Mouse (Mus musculus) embryonic facial prominence, embryonic 14.5 days (tissue): ENCODE measurements around the gene Pfdn6. TPM values are rescaled to one million over a fixed set of nuclear protein-coding genes. Genes with fewer than 3 reads are reported as not detected.
A peak's percentile ranks its signal among the peaks of the same experiment; 100 is the strongest.

Source experiments
- ATAC-seq: fragments of 200-750 bp; cut with Nextera tagmentation; 2 replicates; pipeline ENCODE4 v1.8.0; 2017; ENCODE audit warnings: low read depth, moderate number of reproducible peaks, moderate TSS enrichment
- DNase-seq: peaks from one replicate; pipeline ENCODE4 v3.0.0-alpha.2; 2015; ENCODE audit warnings: low spot score
- H3K27ac ChIP-seq: fragments of 300-500 bp; sonication (generic); replicated peaks from 2 replicates; pipeline ENCODE4 v1.5.1; 2014; ENCODE audit warnings: low read depth, mild to moderate bottlenecking, low read length, moderate library complexity
- H3K27me3 ChIP-seq: fragments of 300-500 bp; sonication (generic); replicated peaks from 2 replicates; pipeline ENCODE4 v1.6.1; 2014; ENCODE audit warnings: low read length; ENCODE audit not compliant: control insufficient read depth, insufficient read depth
- H3K36me3 ChIP-seq: fragments of 300-500 bp; sonication (generic); 2 replicates; pipeline ENCODE4 v1.6.1; 2014; ENCODE audit warnings: low read length, mixed read lengths; ENCODE audit not compliant: control insufficient read depth, insufficient read depth
- H3K4me1 ChIP-seq: fragments of 300-500 bp; sonication (generic); 2 replicates; pipeline ENCODE4 v1.6.1; 2014; ENCODE audit warnings: antibody characterized with exemption, low read length; ENCODE audit not compliant: control insufficient read depth, insufficient read depth
- H3K4me2 ChIP-seq: fragments of 300-500 bp; sonication (generic); 2 replicates; pipeline ENCODE4 v1.6.1; 2014; ENCODE audit warnings: low read depth, mild to moderate bottlenecking, low read length, moderate library complexity, mixed read lengths
- H3K4me3 ChIP-seq: fragments of 300-500 bp; sonication (generic); 2 replicates; pipeline ENCODE4 v1.5.1; 2014; ENCODE audit warnings: low read depth, mild to moderate bottlenecking, low read length
- H3K9ac ChIP-seq: fragments of 300-500 bp; sonication (generic); 2 replicates; pipeline ENCODE4 v1.6.1; 2014; ENCODE audit warnings: low read depth, mild to moderate bottlenecking, low read length, moderate library complexity, mixed read lengths
- H3K9me3 ChIP-seq: fragments of 300-500 bp; sonication (generic); 2 replicates; pipeline ENCODE4 v1.6.1; 2016; ENCODE audit warnings: low read length; ENCODE audit not compliant: control insufficient read depth
- WGBS: fragments of 180-500 bp; shearing (Covaris S2); extraction: QIAGEN DNeasy Blood & Tissue Kit; methylation state at CpG from one replicate; pipeline ENCODE4 v1.1.7; 2014; 5-methylcytosine and 5-hydroxymethylcytosine counted together
- polyA plus RNA-seq: library from polyadenylated mRNA; unstranded; fragments of >200 nt; fragmentation: Nextera tagmentation; extraction: Ambion mirVana; gene quantifications from 2 replicates; pipeline ENCODE4 v1.2.1, GENCODE M21; 2014

The Pfdn6 gene
- polyA plus RNA-seq, 1 experiment from 2014 or later: 124 TPM

- H3K4me2 ChIP-seq: no peak overlapping the region
- WGBS: 87% methylated on average over 7 of the region's 10 CpGs
- DNase-seq (no peak), ATAC-seq (no peak)
- peaks cover 16% of the 10 kb centered on the region for H3K36me3 ChIP-seq
- no peak overlapping the region for H3K9ac ChIP-seq
- peaks cover 5% of the 10 kb centered on the region for H3K4me1 ChIP-seq
- no peak overlapping the region for H3K4me3 ChIP-seq
- no peaks in the 10 kb centered on the region for H3K27me3 ChIP-seq
- no peaks in the 10 kb centered on the region for H3K9me3 ChIP-seq
- H3K27ac ChIP-seq: no peak overlapping the region
These were observed 15.4 kb downstream of the Pfdn6 start for GRCm38 (mm10) chr17:33924577-33925283.

DNA sequence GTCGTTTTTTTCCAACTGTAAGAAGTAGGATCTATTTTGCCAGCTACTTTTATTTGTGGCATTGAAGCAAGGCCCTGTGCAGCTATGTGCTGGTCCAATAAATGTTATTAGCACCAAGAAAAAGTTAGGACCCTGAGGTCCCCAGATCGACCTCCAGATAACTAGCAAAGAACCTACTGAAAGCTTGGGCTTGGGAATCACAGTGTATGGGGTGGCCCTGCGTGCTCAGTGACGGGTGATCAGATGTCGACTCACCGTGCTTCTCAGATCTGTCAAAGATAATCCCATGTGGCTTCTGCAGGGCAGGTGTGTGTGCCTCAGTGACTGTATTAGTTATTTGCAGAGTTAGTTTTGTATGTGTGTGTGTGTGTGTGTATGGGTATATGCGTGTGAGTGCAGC is 18.8 kb downstream of the Pfdn6 start:
- no peak for ATAC-seq
- Histone ChIP-seq H3K4me1 (peaks cover 5% of the 10 kb centered on the region), H3K4me3 (no peak overlapping the region), H3K27ac (no peak overlapping the region), H3K9me3 (no peaks in the 10 kb centered on the region), H3K27me3 (no peaks in the 10 kb centered on the region), H3K4me2 (no peak overlapping the region), H3K36me3 (peaks cover 14% of the 10 kb centered on the region; the same call in 1 of the 2 replicates), H3K9ac (no peak overlapping the region)
- 76% methylated on average over 7 of the region's 7 CpGs for WGBS
- DNase-seq: no peak

GRCm38 (mm10) chr17:33920282-33921097 is 19.7 kb downstream of the Pfdn6 start:
- DNase-seq: peak; percentile 89
- Histone ChIP-seq H3K9me3 (no peaks in the 10 kb centered on the region), H3K4me2 (peak overlapping the region; percentile 97), H3K27me3 (no peaks in the 10 kb centered on the region), H3K4me3 (peak overlapping the region; percentile 66), H3K36me3 (peaks cover 9% of the 10 kb centered on the region; the same call in 1 of the 2 replicates), H3K9ac (peak overlapping the region; percentile 68), H3K4me1 (peaks cover 5% of the 10 kb centered on the region), H3K27ac (no peak overlapping the region; the same call in 1 of the 2 replicates)
- 1% methylated on average over 36 of the region's 36 CpGs for WGBS
- peak; percentile 17; the same call in 1 of the 2 replicates for ATAC-seq

DNA sequence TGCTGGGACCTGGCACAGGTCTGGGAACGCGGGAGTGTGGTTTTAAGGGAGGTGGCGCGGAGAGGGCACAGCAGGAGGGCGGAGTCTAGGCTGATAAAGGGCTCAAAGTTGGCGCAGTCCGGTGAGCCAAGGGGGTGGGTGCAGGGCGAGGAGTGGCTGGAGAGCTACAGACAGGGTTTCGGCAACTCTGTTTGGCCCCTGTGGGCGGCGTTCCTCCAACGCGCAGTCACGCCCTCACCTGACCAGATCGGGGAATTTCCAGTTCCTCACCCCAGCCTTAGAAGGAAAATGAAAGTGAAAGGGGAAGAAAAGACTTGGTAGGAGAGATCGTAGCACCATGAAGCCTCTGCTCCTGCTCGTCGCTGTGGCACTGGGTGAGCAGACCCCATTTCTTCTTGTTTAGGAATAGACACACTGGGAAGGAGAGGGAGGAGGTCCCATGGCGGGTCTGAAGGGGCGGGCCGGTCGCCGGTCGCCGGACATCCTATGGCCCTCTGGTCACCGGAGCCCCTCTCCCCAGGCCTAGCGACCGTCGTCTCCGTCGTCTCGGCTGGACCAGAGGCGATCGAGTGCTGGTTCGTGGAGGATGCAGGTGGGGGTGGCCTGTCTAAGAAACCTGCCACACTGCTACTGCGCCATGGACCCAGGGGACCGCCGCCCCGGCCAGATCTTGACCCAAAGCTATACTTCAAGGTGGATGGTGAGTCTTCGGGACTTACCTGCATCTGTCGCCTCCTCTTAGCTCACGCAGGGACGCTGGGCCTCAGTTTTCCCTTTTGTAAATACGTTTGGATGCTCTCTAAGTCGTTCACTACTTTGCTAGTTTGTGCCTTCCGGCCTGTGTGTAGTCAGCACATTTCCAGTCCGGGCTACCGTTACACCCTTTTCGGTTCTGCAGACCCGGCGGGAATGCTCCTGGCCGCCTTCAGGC is 20.5 kb downstream of the Pfdn6 start:
- Histone ChIP-seq H3K9ac (peak overlapping the region; percentile 68), H3K9me3 (no peaks in the 10 kb centered on the region), H3K36me3 (peaks cover 15% of the 10 kb centered on the region; the same call in 1 of the 2 replicates), H3K4me3 (peak overlapping the region; percentile 66), H3K27ac (peak overlapping the region; percentile 46), H3K4me2 (peak overlapping the region; percentile 97), H3K27me3 (no peaks in the 10 kb centered on the region), H3K4me1 (peaks cover 10% of the 10 kb centered on the region)
- ATAC-seq: no peak
- WGBS: under 1% methylated on average over 48 of the region's 52 CpGs
- peak; percentile 69 for DNase-seq

DNA sequence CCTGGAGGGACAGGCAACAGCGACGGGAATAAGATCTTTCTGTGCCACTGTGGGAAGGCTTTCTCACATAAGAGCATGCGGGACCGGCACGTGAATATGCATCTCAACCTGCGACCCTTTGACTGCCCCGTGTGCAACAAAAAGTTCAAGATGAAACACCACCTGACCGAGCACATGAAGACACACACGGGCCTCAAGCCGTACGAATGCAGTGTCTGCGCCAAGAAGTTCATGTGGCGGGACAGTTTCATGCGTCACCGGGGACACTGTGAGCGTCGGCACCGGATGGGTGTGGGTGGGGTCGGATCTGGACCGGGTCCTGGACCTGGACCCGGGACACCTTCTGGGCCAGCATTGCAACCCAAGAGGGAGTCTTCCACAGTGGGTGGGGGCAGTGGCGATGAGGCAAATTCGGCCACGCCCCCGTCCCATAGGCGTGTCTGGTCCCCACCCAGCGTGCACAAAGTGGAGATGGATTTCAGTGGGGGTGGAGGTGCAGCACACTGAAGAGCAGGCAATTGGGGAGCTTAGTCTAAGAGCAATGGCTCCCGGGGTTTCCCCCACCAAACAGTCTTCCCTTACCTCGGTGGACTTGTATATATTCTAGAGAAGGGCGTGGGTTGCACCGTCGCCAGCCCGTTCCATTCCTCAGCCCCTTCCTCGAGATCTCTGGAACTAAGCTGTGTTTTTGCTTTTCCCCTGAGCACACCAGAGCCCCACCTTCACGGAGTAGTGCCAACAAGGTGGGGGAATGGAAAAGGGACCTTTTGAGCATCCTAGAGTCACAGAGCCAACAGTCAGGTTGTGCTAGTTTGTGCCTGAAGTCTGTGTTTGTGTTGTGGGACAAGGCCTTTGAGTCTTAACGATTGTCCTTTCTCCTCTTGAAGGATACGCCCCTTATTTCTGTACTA is 21.6 kb downstream of the Pfdn6 start:
- Histone ChIP-seq H3K27me3 (no peaks in the 10 kb centered on the region), H3K27ac (0 out of 2 replicates have a peak overlapping the region, but pooled peaks have one; percentile 46), H3K9me3 (no peaks in the 10 kb centered on the region), H3K4me1 (peaks cover 10% of the 10 kb centered on the region), H3K9ac (no peak overlapping the region; the same call in 1 of the 2 replicates), H3K4me2 (peak overlapping the region; percentile 97), H3K36me3 (peaks cover 26% of the 10 kb centered on the region), H3K4me3 (peak overlapping the region; percentile 66)
- ATAC-seq: no peak
- DNase-seq: no peak
- 61% methylated on average over 32 of the region's 37 CpGs for WGBS

GRCm38 (mm10) chr17:33917656-33918292 is 22.4 kb downstream of the Pfdn6 start:
- Histone ChIP-seq H3K27me3 (no peaks in the 10 kb centered on the region), H3K4me1 (peaks cover 10% of the 10 kb centered on the region), H3K36me3 (peaks cover 32% of the 10 kb centered on the region), H3K9ac (no peak overlapping the region), H3K4me3 (no peak overlapping the region), H3K27ac (no peak overlapping the region), H3K4me2 (no peak overlapping the region), H3K9me3 (no peaks in the 10 kb centered on the region)
- ATAC-seq (no peak), DNase-seq (no peak)
- whole genome bisulfite sequencing: 82% methylated on average over 18 of the region's 18 CpGs

GRCm38 (mm10) chr17:33916847-33917655 is 23.1 kb downstream of the Pfdn6 start:
- peak overlapping the region; percentile 66; the same call in 1 of the 2 replicates for H3K9ac ChIP-seq

More at GRCm38 (mm10) chr17:33916847-33917655, 23.1 kb downstream of the Pfdn6 start:
- Histone ChIP-seq H3K4me1 (peaks cover 10% of the 10 kb centered on the region), H3K27me3 (no peaks in the 10 kb centered on the region), H3K9me3 (no peaks in the 10 kb centered on the region), H3K4me3 (peak overlapping the region; percentile 51), H3K27ac (no peak overlapping the region), H3K36me3 (peaks cover 39% of the 10 kb centered on the region), H3K4me2 (peak overlapping the region; percentile 70)
- ATAC-seq (no peak), DNase-seq (no peak)
- 70% methylated on average over 31 of the region's 31 CpGs for WGBS
